Mouse (Mus musculus) embryo, embryonic 10 days (tissue): ENCODE measurements around the gene Gm35315.
A peak's percentile ranks its signal among the peaks of the same experiment; 100 is the strongest.
"Not testable (repeated sequence)": the region's sequence is repeated elsewhere in the genome, so short reads cannot be mapped to it uniquely, and the experiment has no call there.

ENCODE experiments used
- DNase-seq: peaks from one replicate; pipeline ENCODE4 v3.0.0-alpha.2; 2015; ENCODE audit warnings: low spot score

The Gm35315 gene

GRCm38 (mm10) chr5:110101716-110102347 is 7.6 kb upstream of the Gm35315 start:
- peak; percentile 31 for DNase-seq

GRCm38 (mm10) chr5:110100921-110101631 is 6.9 kb upstream of the Gm35315 start:
- DNase-seq, result peak; percentile 42

GRCm38 (mm10) chr5:110099656-110100580 is 5.7 kb upstream of the Gm35315 start, which contains the start of gene Plcxd1:
Gene Plcxd1 (plus strand): TSS chr5:110099969.
- peak; percentile 52 for DNase-seq

- peak; percentile 5 for DNase-seq
Observed at GRCm38 (mm10) chr5:110098991-110099477, 4.8 kb upstream of the Gm35315 start.

- no peak for DNase-seq
Observed at GRCm38 (mm10) chr5:110094847-110095213, 610 bp upstream of the Gm35315 start.

- no peak for DNase-seq
Observed at GRCm38 (mm10) chr5:110091546-110091945, 2.7 kb downstream of the Gm35315 start.

- DNase-seq, result peak; percentile 17
Observed at GRCm38 (mm10) chr5:110086161-110086866, 7.9 kb downstream of the Gm35315 start.

- DNase-seq, result no peak
Observed at GRCm38 (mm10) chr5:110082961-110083360, 11.3 kb downstream of the Gm35315 start.

GRCm38 (mm10) chr5:110072413-110072812 is 21.8 kb downstream of the Gm35315 start, which contains the start of gene Gm17655:
Gene Gm17655 (minus strand): TSS chr5:110072513.
- not testable (repeated sequence) for DNase-seq

GRCm38 (mm10) chr5:110057637-110058408 is 36.4 kb downstream of the Gm35315 start:
- peak; percentile 80 for DNase-seq
